Mouse (Mus musculus): ENCODE data around the gene Ccl20.

- TF ChIP-seq CTCF (IDR thresholded peaks at IDR 0.05; ENCODE audit: low read depth) (no peak), EP300 (IDR thresholded peaks at IDR 0.05; ENCODE audit: low read depth) (no peak)
These were observed 1.1 kb downstream of the Ccl20 start for GRCm38 (mm10) chr1:83117661-83118060.

Data from heart, postnatal 0 days (tissue).